Mouse (Mus musculus) thymus, adult 2 months (tissue): ENCODE data around the gene Lrrc28.

Experiments
- CTCF ChIP-seq: fragments of 200-500 bp; IDR thresholded peaks from 2 replicates; pipeline ENCODE4 v1.5.1; 2012; ENCODE audit warnings: mild to moderate bottlenecking, control low read depth, low read length, moderate library complexity, borderline replicate concordance; ENCODE audit not compliant: control insufficient read depth, poor library complexity, insufficient read depth; ENCODE audit errors: extremely low read depth
- POLR2A ChIP-seq: fragments of 200-500 bp; IDR thresholded peaks from 2 replicates; pipeline ENCODE4 v1.6.1; 2012; ENCODE audit warnings: mild to moderate bottlenecking, low read length, control low read depth, moderate library complexity; ENCODE audit not compliant: control insufficient read depth, poor library complexity, insufficient read depth; ENCODE audit errors: extremely low read depth

DNA sequence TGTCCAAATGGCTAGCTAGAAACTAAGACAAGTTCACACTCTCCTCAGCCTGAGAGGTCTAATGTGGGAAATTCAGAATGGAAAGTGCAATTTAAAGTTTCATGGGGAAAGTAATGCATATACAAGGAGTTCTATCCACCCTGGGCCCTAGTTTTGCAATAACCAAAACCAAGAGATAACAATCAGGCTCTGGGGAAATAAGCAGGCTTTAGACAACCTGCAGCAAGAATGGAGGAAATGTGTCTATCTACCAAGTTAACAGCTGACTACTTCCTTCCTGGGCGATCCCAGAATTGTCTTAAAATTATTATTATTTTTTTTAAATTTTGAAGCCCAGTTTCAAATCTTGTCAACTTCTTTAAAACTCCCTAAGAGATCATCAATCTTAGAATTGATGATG, 48.7 kb downstream of the Lrrc28 start:
- no peak for TF ChIP-seq CTCF
- TF ChIP-seq POLR2A, result no peak
